Mouse (Mus musculus) adrenal gland, adult 18-20 months (tissue): ENCODE measurements around the gene Epb41. TPM values are rescaled to one million over a fixed set of nuclear protein-coding genes. Genes with fewer than 3 reads are reported as not detected.
A peak's percentile ranks its signal among the peaks of the same experiment; 100 is the strongest.

Experiments used
- DNase-seq, 2 experiments: peaks; one replicate each; pipeline ENCODE4 v3.0.0; 2021 to 2022; ENCODE audit warnings: low spot score in 2 of 2
- total RNA-seq, 2 experiments: library from RNA; stranded (reverse); gene quantifications; 1 replicate in 1 of 2; 2 replicates in 1 of 2; pipeline ENCODE4 v1.2.3; 2021

The Epb41 gene
- total RNA-seq, 2 experiments from 2014 or later = 50.9 to 58.5 TPM

DNA sequence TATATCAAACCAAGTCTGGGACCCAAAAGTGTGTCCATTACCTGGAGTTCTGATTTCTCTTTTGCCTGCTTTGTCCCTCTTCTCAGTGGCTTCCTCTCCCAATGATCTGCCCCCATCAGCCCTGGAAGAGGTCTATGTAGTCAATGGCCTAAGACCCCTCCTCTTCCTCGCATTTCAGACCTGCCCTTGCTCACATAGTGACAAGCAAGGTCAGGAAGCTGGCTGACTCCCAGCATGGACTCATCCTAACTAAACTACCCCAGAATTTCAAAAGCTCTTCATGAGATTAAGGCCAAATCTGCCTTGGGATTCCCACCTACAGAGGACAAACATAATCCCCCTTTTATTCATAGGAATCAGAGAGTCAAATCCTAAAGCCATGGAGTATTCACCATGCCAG is 675 bp upstream of the Epb41 start:
- no peak for DNase-seq

GRCm38 (mm10) chr4:132074077-132074932 is 816 bp downstream of the Epb41 start, which contains the start of gene Gm10300:
Gm10300 (plus strand) TSS chr4:132074697.
- peak; percentile 57 to 62 for DNase-seq

GRCm38 (mm10) chr4:132072946-132073345 is 2.2 kb downstream of the Epb41 start:
- no peak for DNase-seq

GRCm38 (mm10) chr4:132072156-132072555 is 3.0 kb downstream of the Epb41 start:
- no peak for DNase-seq

- DNase-seq = no peak
Measured at GRCm38 (mm10) chr4:132071674-132072073, 3.4 kb downstream of the Epb41 start.

DNA sequence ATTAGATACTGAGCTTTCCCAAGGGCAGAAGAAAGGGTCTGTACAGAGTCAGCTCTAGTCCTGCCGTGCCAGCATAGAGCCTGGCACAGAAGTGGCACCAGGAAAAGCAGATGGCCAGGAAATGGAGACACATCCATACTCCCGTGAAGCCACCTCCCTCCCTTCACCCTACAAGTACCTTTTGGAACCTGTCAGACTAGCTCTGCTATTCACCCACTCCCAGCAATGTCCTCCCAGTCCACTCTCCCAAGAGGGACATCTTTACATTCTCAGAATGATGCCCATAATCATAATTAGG is 7.2 kb downstream of the Epb41 start:
- peak in 1 of 2 experiments; percentile 11 for DNase-seq

DNA sequence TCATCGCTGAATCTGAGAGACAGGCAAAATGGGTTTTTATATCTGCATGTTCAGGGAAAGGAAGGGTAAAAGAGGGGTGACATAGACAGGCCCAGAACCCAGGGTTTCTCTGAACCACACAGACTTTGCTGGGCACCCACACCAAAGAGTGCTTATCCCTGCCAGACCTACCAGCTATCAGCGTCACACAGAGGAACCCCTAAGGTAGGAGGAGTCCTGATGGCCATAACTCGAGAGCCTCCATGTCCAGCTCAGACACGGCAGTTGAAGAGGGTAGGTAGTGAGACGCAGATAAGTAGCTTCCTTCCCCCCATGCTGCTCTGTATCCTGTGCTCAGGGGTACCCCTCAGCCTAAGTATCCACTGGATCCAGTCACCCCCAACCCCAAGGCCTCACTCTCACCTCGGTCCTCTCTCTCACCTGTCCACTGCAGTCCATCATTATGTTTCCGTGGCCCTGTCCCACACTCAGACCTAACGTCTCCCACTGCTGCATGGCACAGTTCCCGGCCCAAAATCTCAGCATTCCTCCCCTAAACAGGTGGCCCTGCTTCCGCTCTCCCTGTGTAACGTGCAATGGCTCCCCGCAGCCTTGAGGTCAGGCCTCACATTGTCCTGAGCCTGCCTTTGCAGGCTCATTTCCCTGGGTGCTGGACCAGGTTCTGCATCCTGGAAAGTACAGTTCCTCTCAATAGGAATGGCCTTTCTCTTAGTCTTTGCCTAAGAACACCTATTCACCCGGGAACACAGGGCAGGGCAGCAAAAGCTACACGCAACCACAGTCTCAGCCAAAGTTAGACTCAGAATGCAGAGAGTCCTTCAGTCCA is 7.8 kb downstream of the Epb41 start:
- DNase-seq = peak in 1 of 2 experiments; percentile 12

- DNase-seq = peak; percentile 61 to 66
Measured at GRCm38 (mm10) chr4:132066101-132066773, 8.9 kb downstream of the Epb41 start.

DNA sequence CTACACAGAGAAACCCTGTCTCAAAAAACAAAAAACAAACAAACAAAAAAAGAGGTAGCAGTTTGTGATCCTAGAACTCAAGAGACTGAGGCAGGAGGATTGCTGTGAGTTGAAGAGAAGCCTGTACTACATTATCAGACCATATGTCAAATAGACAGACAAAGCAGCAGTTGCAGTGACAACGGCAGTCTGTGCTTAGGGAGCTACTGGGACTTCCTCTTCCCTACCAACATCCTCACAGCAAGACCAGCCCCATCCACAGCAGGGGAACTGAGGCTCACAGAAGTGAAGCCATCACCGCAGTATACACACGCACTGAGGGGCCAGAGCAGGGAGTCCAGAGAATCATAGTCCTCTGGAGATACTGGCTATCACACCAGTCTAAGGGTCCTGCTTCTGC is 9.5 kb downstream of the Epb41 start:
- DNase-seq = no peak

DNA sequence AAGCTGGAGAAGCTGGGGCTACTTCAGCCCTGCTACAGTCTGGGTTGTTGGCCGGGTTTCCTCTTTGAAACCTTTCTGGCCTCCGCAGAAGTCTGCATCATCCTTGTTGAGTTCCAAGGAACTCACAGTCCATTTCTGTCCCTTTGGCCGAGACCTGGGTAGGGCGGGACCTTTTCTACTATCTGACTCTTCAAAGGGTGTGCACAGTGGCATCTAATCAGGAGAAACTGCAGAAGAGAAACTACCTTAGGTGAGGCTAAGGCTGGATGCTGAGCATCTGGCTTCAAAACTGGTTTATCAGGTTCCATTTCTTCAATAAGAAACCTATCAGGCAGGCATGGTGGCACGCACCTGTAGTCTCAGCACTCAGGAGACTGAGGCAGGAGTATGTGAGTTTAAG is 10.6 kb downstream of the Epb41 start:
- no peak for DNase-seq

DNA sequence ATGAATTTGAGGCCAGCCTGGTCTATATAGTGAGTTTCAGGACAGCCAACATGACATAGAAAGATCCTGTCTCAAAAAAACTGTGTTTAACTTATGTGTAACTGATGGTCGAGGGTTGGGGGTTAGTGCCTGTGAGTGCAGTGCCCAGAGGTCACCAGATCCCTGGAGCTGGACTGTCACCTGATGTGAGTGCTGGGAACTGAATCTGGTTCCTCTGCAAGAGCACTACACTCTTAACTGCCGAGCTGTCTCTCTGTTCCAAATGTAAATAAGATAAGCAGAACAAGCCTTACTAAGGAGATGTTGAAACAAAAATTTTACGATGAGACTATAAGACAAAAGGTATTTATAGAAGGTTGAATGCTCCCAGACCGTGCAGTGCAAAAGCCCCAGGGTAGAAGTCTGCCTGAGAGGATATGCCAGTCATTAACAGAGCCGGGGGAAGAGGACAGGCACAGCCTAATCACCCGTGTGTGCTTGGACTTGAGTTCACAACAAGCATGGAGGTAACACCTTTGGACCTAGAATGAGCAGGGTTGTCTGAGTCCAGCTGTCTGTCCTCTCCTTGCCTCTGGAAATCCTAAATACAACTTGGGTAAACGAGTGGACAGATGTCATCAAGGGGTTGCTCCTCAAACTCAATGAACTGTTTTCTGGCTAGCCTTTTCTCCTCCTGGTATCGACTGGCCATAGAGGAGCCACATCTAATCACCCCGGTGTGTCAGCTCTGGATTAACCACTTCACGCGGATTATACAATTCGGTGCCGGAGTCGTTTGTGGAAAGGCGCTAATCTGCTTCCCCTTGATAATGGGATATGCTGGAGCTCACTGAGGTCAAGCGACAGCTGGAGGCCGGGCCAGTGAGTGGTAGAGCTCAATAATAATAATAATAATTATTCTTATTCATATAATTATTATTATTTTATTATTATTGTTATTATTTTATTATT is 11.9 kb downstream of the Epb41 start:
- no peak for DNase-seq

- DNase-seq = no peak
Measured at GRCm38 (mm10) chr4:132062289-132062688, 12.8 kb downstream of the Epb41 start.

- DNase-seq = no peak
Measured at GRCm38 (mm10) chr4:132060040-132060832, 14.9 kb downstream of the Epb41 start.

DNA sequence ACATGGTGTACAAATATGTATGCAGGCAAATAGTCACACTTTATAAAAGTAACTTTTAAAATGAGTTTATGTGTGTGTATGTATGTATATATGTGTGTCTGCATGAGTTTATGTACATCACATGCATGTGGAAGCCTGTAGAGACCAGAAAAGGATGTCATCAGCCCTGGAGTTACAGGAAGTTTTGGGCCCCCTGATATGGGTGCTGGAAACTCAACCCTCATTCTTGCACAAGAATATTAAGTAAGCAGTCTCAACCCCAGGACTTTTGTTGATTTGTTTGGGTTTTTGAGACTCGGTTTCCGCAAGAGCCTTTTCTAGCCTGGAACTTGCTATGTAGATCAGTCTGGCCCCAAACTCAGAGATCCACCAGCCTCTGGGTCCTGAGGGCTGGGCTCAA is 15.6 kb downstream of the Epb41 start:
- DNase-seq = no peak

GRCm38 (mm10) chr4:132057311-132057710 is 17.8 kb downstream of the Epb41 start:
- DNase-seq = no peak

DNA sequence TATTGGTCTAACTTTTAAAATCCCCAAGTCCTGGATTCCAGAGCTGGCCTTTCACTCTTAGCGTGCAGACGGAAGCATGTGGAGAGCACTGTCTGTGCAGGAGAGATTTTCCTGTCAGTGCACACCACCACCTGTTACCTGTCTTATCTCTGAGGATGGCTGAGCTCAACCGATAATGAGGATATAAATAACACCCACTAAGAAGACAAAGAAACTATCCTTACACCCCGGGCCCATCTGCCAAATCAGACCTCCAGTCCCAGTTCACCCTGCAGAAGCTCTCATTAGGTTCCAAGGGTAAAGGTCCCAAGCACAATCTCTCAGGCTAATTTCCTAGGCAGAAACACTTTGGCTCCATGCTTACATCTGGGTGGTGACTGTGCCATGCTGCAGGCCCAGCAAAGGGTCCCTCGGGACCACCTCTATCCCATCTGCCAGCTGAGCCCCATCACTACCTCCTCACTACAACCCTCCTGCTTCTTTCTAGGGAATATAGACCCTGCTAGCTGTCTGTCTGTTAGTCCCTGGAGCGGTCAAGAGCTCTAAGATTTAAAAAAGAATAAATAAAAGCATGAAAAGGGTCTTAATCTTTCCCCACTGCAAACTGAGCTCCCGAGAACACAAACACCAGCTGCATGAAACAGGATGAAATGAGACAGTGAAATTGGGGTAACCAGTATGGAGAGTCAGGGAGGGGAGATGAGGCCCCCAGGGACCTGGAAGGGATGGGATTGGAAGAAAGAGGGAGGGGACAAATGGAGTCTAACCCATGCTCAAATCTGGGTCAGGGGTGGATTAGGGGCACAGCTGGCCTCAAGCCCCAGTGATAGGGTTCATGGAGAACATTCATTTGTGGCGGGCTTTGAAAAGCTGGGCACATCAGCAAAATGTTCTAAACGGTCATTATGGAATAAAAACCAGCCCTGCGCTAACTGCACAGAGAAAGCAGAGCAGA is 23.5 kb downstream of the Epb41 start:
- no peak for DNase-seq

- no peak for DNase-seq
Measured at GRCm38 (mm10) chr4:132049549-132050200, 25.4 kb downstream of the Epb41 start.

- peak; percentile 73 to 76 for DNase-seq
Measured at GRCm38 (mm10) chr4:132048995-132049404, 26.1 kb downstream of the Epb41 start.
